Mouse (Mus musculus) hindbrain, embryonic 10.5 days (tissue): ENCODE measurements around the gene Amacr. TPM values are rescaled to one million over a fixed set of nuclear protein-coding genes. Genes with fewer than 3 reads are reported as not detected.

Experiments used
- DNase-seq: peaks from one replicate; pipeline ENCODE4 v3.0.0-alpha.2; 2017; ENCODE audit warnings: low spot score
- H3K27ac ChIP-seq: fragments of 300-500 bp; sonication (generic); 2 replicates; pipeline ENCODE4 v1.5.1; 2016; ENCODE audit warnings: mild to moderate bottlenecking, moderate library complexity
- H3K27me3 ChIP-seq: fragments of 300-500 bp; sonication (generic); 2 replicates; pipeline ENCODE4 v1.6.1; 2016; ENCODE audit warnings: mild to moderate bottlenecking; ENCODE audit not compliant: poor library complexity, insufficient read depth, severe bottlenecking
- H3K36me3 ChIP-seq: fragments of 300-500 bp; sonication (generic); 2 replicates; pipeline ENCODE4 v1.6.1; 2016; ENCODE audit warnings: mild to moderate bottlenecking, moderate library complexity
- H3K4me1 ChIP-seq: fragments of 300-500 bp; sonication (generic); replicated peaks from 2 replicates; pipeline ENCODE4 v1.6.1; 2016; ENCODE audit warnings: mild to moderate bottlenecking
- H3K4me3 ChIP-seq: fragments of 300-500 bp; sonication (generic); 2 replicates; pipeline ENCODE4 v1.5.1; 2016; ENCODE audit warnings: mild to moderate bottlenecking, moderate library complexity
- H3K9me3 ChIP-seq: fragments of 300-500 bp; sonication (generic); 2 replicates; pipeline ENCODE4 v1.6.1; 2016; ENCODE audit warnings: mild to moderate bottlenecking, moderate library complexity
- WGBS: fragments of 180-500 bp; shearing (Covaris S2); methylation state at CpG from one replicate; pipeline ENCODE4 v1.1.7; 2016; 5-methylcytosine and 5-hydroxymethylcytosine counted together
- polyA plus RNA-seq: library from polyadenylated mRNA; unstranded; fragments of >200 nt; fragmentation: Nextera tagmentation; extraction: Ambion mirVana; gene quantifications from 2 replicates; pipeline ENCODE4 v1.2.1, GENCODE M21; 2016

The Amacr gene
- polyA plus RNA-seq, 1 experiment from 2014 or later = 12.8 TPM

- Histone ChIP-seq H3K4me1 (no peaks in the 10 kb centered on the region; the same call in 1 of the 2 replicates), H3K27ac (no peak overlapping the region), H3K9me3 (no peaks in the 10 kb centered on the region), H3K4me3 (no peak overlapping the region), H3K27me3 (no peaks in the 10 kb centered on the region), H3K36me3 (no peaks in the 10 kb centered on the region)
- WGBS = 90% methylated on average over 4 of the region's 4 CpGs
- no peak for DNase-seq
Observed at GRCm38 (mm10) chr15:11003791-11004190, 22.2 kb downstream of the Amacr start.

DNA sequence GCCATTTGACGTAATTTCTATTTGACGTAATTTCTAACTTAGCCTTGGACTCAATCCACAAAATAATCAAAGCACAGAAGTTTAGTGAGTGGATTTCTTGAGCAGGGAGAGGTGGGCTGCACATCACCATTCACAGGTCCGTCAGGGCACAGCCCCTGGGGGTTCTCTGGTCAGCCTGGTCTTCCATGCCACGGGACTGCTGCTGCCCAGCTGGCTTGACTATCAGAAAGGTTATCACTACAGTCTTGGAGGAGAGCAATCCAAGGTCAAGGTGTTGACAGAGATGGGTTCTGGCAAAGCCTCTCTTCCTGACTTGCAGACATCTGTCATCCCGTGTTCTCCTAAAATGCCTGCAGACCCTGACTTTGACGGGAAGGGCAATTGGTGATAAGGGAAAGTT is 23.1 kb downstream of the Amacr start:
- Histone ChIP-seq H3K27me3 (no peaks in the 10 kb centered on the region), H3K27ac (no peak overlapping the region), H3K4me3 (no peak overlapping the region), H3K9me3 (no peaks in the 10 kb centered on the region), H3K36me3 (no peaks in the 10 kb centered on the region), H3K4me1 (no peaks in the 10 kb centered on the region; the same call in 1 of the 2 replicates)
- DNase-seq = no peak
- 85% methylated on average over 6 of the region's 6 CpGs for WGBS

- Histone ChIP-seq H3K9me3 (no peaks in the 10 kb centered on the region), H3K36me3 (no peaks in the 10 kb centered on the region), H3K4me1 (no peaks in the 10 kb centered on the region), H3K4me3 (no peak overlapping the region), H3K27ac (no peak overlapping the region), H3K27me3 (no peaks in the 10 kb centered on the region)
- DNase-seq = no peak
- 25% methylated on average over 5 of the region's 5 CpGs for WGBS
Observed at GRCm38 (mm10) chr15:11008756-11009155, 27.2 kb downstream of the Amacr start.

- Histone ChIP-seq H3K4me1 (no peaks in the 10 kb centered on the region), H3K9me3 (no peaks in the 10 kb centered on the region), H3K36me3 (no peaks in the 10 kb centered on the region), H3K27me3 (no peaks in the 10 kb centered on the region), H3K27ac (no peak overlapping the region), H3K4me3 (no peak overlapping the region)
- no peak for DNase-seq
- WGBS = 93% methylated on average over 11 of the region's 11 CpGs
Observed at GRCm38 (mm10) chr15:11010976-11011548, 29.5 kb downstream of the Amacr start.

- 48% methylated on average over 2 of the region's 2 CpGs for WGBS
- Histone ChIP-seq H3K36me3 (no peaks in the 10 kb centered on the region), H3K9me3 (no peaks in the 10 kb centered on the region), H3K27ac (no peak overlapping the region), H3K4me1 (no peaks in the 10 kb centered on the region), H3K27me3 (no peaks in the 10 kb centered on the region), H3K4me3 (no peak overlapping the region)
- no peak for DNase-seq
Observed at GRCm38 (mm10) chr15:11014931-11015330, 33.4 kb downstream of the Amacr start.

GRCm38 (mm10) chr15:11026801-11027561 is 45.4 kb downstream of the Amacr start:
- no peaks in the 10 kb centered on the region for H3K36me3 ChIP-seq
- 77% methylated on average over 4 of the region's 4 CpGs for WGBS
- no peaks in the 10 kb centered on the region for H3K9me3 ChIP-seq
- no peak overlapping the region for H3K27ac ChIP-seq
- no peaks in the 10 kb centered on the region for H3K4me1 ChIP-seq
- H3K4me3 ChIP-seq = no peak overlapping the region
- no peaks in the 10 kb centered on the region for H3K27me3 ChIP-seq
- DNase-seq = no peak

DNA sequence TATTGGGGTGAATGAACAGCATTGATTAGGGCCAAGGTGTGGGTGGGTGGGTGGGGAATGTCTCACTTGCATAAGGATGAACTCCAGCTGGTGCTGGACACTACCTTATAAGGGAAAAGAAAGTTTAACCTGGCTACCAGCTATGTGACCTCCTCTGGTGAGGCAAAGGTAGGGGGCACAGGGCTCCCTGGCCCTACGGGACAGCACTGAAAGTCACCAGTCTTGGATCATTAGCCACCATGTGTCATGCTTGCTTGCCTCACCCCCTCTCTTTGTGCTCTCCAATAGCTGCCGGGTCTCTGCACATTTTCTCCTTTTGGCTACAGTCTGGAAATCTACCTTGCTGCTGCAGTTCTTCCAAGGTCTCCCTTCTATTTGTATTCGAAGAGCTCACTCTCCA is 48.6 kb downstream of the Amacr start:
- H3K27ac ChIP-seq = no peak overlapping the region
- DNase-seq = no peak
- WGBS = 75% methylated on average over 3 of the region's 3 CpGs
- H3K4me1 ChIP-seq = no peaks in the 10 kb centered on the region
- H3K9me3 ChIP-seq = no peaks in the 10 kb centered on the region
- H3K36me3 ChIP-seq = no peaks in the 10 kb centered on the region
- no peak overlapping the region for H3K4me3 ChIP-seq
- peaks cover 25% of the 10 kb centered on the region for H3K27me3 ChIP-seq

GRCm38 (mm10) chr15:11035947-11036474 is 54.5 kb downstream of the Amacr start:
- Histone ChIP-seq H3K36me3 (no peaks in the 10 kb centered on the region), H3K27me3 (peaks cover 57% of the 10 kb centered on the region), H3K27ac (no peak overlapping the region), H3K4me3 (peak overlapping the region; percentile 47), H3K9me3 (no peaks in the 10 kb centered on the region), H3K4me1 (peaks cover 23% of the 10 kb centered on the region)
- peak; percentile 31 for DNase-seq
- WGBS = 5% methylated on average over 34 of the region's 34 CpGs

- Histone ChIP-seq H3K27ac (no peak overlapping the region), H3K9me3 (no peaks in the 10 kb centered on the region), H3K4me1 (peaks cover 23% of the 10 kb centered on the region), H3K4me3 (peak overlapping the region; percentile 47), H3K27me3 (peaks cover 57% of the 10 kb centered on the region), H3K36me3 (no peaks in the 10 kb centered on the region)
- 3% methylated on average over 49 of the region's 49 CpGs for WGBS
- peak; percentile 38 for DNase-seq
Observed at GRCm38 (mm10) chr15:11036535-11037375, 55.2 kb downstream of the Amacr start.

- H3K36me3 ChIP-seq = no peaks in the 10 kb centered on the region
- H3K27ac ChIP-seq = no peak overlapping the region
- peaks cover 23% of the 10 kb centered on the region for H3K4me1 ChIP-seq
- no peaks in the 10 kb centered on the region for H3K9me3 ChIP-seq
- H3K4me3 ChIP-seq = peak overlapping the region; percentile 47
- peaks cover 57% of the 10 kb centered on the region for H3K27me3 ChIP-seq
- WGBS = 6% methylated on average over 8 of the region's 8 CpGs
- peak; percentile 33 for DNase-seq
Observed at GRCm38 (mm10) chr15:11037376-11037695, 55.8 kb downstream of the Amacr start.

DNA sequence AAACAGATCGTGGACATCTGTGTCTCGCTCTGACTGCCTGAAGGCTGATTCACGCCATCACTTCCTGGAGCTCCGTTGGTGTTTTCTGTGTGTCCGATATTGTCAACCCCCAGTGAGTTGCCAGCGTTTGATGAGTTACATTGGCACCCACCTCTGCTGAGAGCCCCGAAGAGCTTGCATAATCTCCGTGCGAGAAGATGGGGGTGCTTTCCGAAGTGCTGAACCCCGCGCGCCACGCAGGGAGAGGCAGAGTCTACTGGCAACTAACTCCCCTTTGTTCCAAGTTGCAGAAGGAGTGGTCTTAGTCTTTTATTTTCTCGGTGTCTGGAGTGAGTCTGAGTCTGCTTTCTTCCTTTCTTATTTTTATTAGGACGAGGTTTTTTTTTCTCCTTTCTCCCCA is 56.2 kb downstream of the Amacr start, which contains the start of gene Rxfp3:
Gene Rxfp3 (minus strand): TSS at position 281 of the 400 bp plus-strand sequence.
- H3K4me1 ChIP-seq = peaks cover 23% of the 10 kb centered on the region
- peak; percentile 25 for DNase-seq
- H3K9me3 ChIP-seq = no peaks in the 10 kb centered on the region
- no peak within 1 kb of the TSS for H3K27ac ChIP-seq
- 4% methylated on average over 16 of the region's 16 CpGs for WGBS
- H3K27me3 ChIP-seq = peaks cover 57% of the 10 kb centered on the region
- peak within 1 kb of the TSS; percentile 47 for H3K4me3 ChIP-seq
- H3K36me3 ChIP-seq = no peaks in the 10 kb centered on the region

- H3K4me3 ChIP-seq = no peak overlapping the region
- no peaks in the 10 kb centered on the region for H3K9me3 ChIP-seq
- peaks cover 23% of the 10 kb centered on the region for H3K4me1 ChIP-seq
- no peak overlapping the region for H3K27ac ChIP-seq
- H3K27me3 ChIP-seq = peaks cover 50% of the 10 kb centered on the region
- peak; percentile 40 for DNase-seq
- WGBS = 4% methylated on average over 12 of the region's 12 CpGs
- no peaks in the 10 kb centered on the region for H3K36me3 ChIP-seq
Observed at GRCm38 (mm10) chr15:11038476-11038875, 56.9 kb downstream of the Amacr start.

DNA sequence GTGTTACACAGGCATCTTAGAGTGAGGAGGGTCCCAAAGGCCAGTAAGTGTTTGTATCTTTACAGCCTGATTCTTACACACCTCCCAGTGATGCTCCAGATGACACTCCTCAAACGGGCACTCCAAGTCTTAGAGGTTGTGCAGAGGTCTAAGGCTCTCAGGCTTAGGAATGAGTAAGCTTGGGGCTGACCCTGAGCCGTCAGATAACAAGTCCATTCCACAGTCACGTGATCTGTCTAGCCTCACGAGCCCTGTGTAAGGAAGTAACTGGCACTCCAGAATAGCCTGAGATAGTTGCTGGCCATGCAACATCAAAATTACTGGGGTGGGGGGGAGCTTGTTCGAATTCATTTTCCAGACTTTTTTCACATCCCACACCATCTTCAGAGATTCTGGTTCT is 58.5 kb downstream of the Amacr start:
- no peaks in the 10 kb centered on the region for H3K9me3 ChIP-seq
- DNase-seq = no peak
- H3K4me1 ChIP-seq = peaks cover 23% of the 10 kb centered on the region
- H3K27ac ChIP-seq = no peak overlapping the region
- H3K27me3 ChIP-seq = peaks cover 34% of the 10 kb centered on the region
- H3K36me3 ChIP-seq = no peaks in the 10 kb centered on the region
- no peak overlapping the region for H3K4me3 ChIP-seq
- WGBS = 61% methylated on average over 5 of the region's 5 CpGs
